Mouse (Mus musculus): ENCODE results near the gene Hspd1. TPM values are rescaled to one million over a fixed set of nuclear protein-coding genes. Genes with fewer than 3 reads are reported as not detected.

Gene Hspd1
- polyA plus RNA-seq, 1 experiment from 2014 or later = 450 TPM

GRCm38 (mm10) chr1:55031026-55031779, 56.8 kb downstream of the Hspd1 start:
- Histone ChIP-seq H3K4me1 (replicated peaks) (no peaks in the 10 kb centered on the region), H3K27me3 (no peaks in the 10 kb centered on the region), H3K36me3 (no peaks in the 10 kb centered on the region), H3K4me2 (no peak overlapping the region), H3K9me3 (replicated peaks) (no peaks in the 10 kb centered on the region), H3K4me3 (no peak overlapping the region), H3K9ac (no peak overlapping the region), H3K27ac (no peak overlapping the region)
- ATAC-seq (replicated peaks; ENCODE audit: insufficient number of reproducible peaks, insufficient read depth, low FRiP score, low read depth) = no peak

GRCm38 (mm10) chr1:55029446-55029845, 58.6 kb downstream of the Hspd1 start:
- no peaks in the 10 kb centered on the region for H3K36me3 ChIP-seq
- no peak overlapping the region for H3K4me2 ChIP-seq
- no peak for ATAC-seq (replicated peaks; ENCODE audit: insufficient number of reproducible peaks, insufficient read depth, low FRiP score, low read depth)
- H3K27ac ChIP-seq = peak overlapping the region; percentile 57; the same call in 1 of the 2 replicates
- WGBS = 69% methylated on average over 4 of the region's 4 CpGs
- H3K9ac ChIP-seq = no peak overlapping the region
- H3K4me3 ChIP-seq = no peak overlapping the region; the same call in 1 of the 2 replicates
- H3K9me3 ChIP-seq (replicated peaks) = no peaks in the 10 kb centered on the region
- H3K27me3 ChIP-seq = no peaks in the 10 kb centered on the region
- peaks cover 8% of the 10 kb centered on the region for H3K4me1 ChIP-seq (replicated peaks)

- no peak for ATAC-seq (replicated peaks; ENCODE audit: insufficient number of reproducible peaks, insufficient read depth, low FRiP score, low read depth)
- Histone ChIP-seq H3K4me2 (peak overlapping the region; percentile 47; the same call in 1 of the 2 replicates), H3K9me3 (replicated peaks) (no peaks in the 10 kb centered on the region), H3K4me3 (peak overlapping the region; percentile 15), H3K27me3 (no peaks in the 10 kb centered on the region), H3K9ac (no peak overlapping the region), H3K4me1 (replicated peaks) (peaks cover 12% of the 10 kb centered on the region), H3K36me3 (no peaks in the 10 kb centered on the region), H3K27ac (peak overlapping the region; percentile 57)
- 62% methylated on average over 11 of the region's 11 CpGs for WGBS
Measured at GRCm38 (mm10) chr1:55028512-55029249, 59.4 kb downstream of the Hspd1 start.

- peak overlapping the region; percentile 82; the same call in 1 of the 2 replicates for H3K27ac ChIP-seq
- no peak for ATAC-seq (replicated peaks; ENCODE audit: insufficient number of reproducible peaks, insufficient read depth, low FRiP score, low read depth)
- no peak overlapping the region for H3K9ac ChIP-seq
- peak overlapping the region; percentile 73 for H3K4me2 ChIP-seq
- no peaks in the 10 kb centered on the region for H3K27me3 ChIP-seq
- WGBS = 94% methylated on average over 1 of the region's 1 CpGs
- H3K36me3 ChIP-seq = no peaks in the 10 kb centered on the region
- peak overlapping the region; percentile 94 for H3K4me3 ChIP-seq
- no peaks in the 10 kb centered on the region for H3K9me3 ChIP-seq (replicated peaks)
- H3K4me1 ChIP-seq (replicated peaks) = peaks cover 15% of the 10 kb centered on the region
Measured at GRCm38 (mm10) chr1:55027966-55028365, 60.1 kb downstream of the Hspd1 start.

Other genes with a start within 250 kb of the Hspd1 start
- 7.5 and 9.7 TPM in 2 replicates for gene Ankrd44, start 161.9 kb downstream of the Hspd1 start, polyA plus RNA-seq (2015; fragmentation: Nextera tagmentation; extraction: Ambion mirVana)
- gene Sf3b1, start 60.8 kb downstream of the Hspd1 start, polyA plus RNA-seq (2015; fragmentation: Nextera tagmentation; extraction: Ambion mirVana) = 189 and 205 TPM in 2 replicates
- 17.4 and 18.7 TPM in 2 replicates for gene Coq10b, start 35.5 kb downstream of the Hspd1 start, polyA plus RNA-seq (2015; fragmentation: Nextera tagmentation; extraction: Ambion mirVana)
- 254 and 359 TPM in 2 replicates for gene Hspe1, start 111 bp downstream of the Hspd1 start, polyA plus RNA-seq (2015; fragmentation: Nextera tagmentation; extraction: Ambion mirVana)
- gene Mob4, start 43.0 kb upstream of the Hspd1 start, polyA plus RNA-seq (2015; fragmentation: Nextera tagmentation; extraction: Ambion mirVana) = 105 and 109 TPM in 2 replicates
- gene Rftn2, start 138.5 kb upstream of the Hspd1 start, polyA plus RNA-seq (2015; fragmentation: Nextera tagmentation; extraction: Ambion mirVana) = 9.4 and 10.3 TPM in 2 replicates
- gene Mars2, start 148.9 kb upstream of the Hspd1 start, polyA plus RNA-seq (2015; fragmentation: Nextera tagmentation; extraction: Ambion mirVana) = 3.3 and 3.5 TPM in 2 replicates

All from heart, embryonic 15.5 days (tissue).